Mouse (Mus musculus) embryo, embryonic 10.5 days (tissue): ENCODE data around the gene Lsm3.
A peak's percentile ranks its signal among the peaks of the same experiment; 100 is the strongest.

Experiments used
- DNase-seq: peaks from one replicate; pipeline ENCODE4 v3.0.0-alpha.2; 2015; ENCODE audit warnings: low spot score

Gene Lsm3

DNA sequence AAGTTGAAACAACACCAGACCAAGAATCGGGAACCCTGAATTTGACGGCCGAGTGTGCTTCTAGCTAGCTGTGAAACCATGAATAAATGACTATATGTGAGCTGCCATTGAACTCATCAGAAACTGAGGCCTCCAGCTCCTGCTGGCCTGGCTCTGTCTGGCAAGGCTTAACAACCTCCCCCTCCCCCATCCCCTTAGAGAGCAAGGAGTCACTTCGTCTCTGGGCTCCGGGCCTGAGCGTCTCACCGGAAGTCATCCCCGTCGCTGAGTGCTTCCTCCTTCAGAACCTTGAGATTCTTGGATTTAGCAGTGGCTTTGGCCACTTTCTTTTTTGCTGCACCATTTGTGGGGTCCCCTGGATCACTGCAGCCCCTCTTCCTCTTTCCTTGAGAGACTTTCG, 5.5 kb upstream of the Lsm3 start:
- DNase-seq: no peak

DNA sequence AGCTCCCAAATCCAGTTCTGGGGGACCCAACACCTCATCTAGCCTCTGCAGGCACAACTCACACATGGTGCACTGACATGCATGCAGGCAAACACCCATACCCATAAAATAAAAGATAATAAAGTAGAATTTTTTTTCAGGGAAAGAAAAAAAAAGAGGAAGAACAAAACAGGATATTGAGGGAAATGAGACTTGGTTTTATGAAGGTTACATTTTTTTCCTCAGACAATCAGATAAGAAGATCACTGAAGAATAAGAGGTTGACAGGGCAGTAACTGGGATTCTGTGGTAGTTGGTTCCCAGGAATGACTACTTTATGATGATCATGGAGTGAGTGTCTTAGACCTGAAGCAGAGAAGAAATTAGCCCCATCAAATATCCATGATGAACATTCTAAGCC, 1.6 kb upstream of the Lsm3 start:
- DNase-seq: no peak

DNA sequence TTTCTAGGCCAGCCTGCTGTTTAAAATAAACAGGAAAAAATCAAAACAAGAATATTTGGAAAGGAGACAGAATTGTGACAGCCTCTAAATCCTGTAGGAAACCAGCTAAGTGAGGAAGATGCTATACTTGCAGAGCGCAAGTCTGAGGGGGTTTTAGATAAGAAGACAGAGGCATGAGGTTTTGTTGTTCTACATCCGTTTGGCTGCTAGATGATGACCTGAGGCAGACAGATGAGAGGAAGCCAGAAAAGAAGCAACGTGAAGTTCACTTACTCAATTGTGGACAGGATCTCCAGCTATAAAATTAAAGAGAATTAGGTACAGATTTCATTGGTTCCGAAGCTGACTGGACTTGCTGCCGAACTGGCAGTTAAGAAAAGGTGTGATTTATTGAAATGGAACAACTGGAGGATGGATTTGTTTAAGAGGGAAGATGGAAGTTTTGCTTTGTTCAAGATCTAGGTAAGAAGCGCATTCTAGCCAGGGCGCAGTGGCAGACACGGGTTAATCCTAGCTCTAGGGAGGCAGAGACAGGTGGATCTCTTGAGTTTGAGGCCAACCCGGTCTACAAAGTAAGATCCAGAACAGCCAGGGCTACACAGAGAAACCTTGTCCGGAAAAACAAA, 878 bp upstream of the Lsm3 start:
- no peak for DNase-seq

DNA sequence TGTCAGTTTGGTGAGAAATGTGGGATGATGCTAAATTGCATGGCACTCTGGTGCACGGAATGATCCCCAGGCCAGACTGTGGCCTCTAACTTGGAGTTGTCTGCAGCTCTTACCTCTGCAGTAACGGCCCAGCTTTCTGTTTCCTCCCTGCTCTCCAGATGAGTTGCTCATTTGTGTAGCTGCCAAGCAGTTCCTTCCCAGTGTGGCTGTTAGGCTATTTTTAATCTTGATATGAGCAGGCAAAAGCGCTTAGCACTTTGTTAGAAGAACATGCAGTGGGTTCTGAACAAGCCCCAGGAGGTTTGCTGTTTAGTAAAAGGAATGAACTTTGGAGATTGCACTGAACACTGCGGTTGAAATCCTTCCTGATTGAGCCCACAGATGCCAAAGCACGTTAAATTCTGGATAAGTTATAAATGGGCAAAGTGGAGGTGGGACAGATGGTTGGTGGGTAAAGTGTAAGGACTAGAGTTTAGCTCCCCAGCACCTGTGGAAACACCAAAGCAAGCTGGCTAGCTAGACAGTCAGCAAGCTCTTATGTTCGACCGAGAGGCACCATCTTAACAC, 2.8 kb downstream of the Lsm3 start:
- no peak for DNase-seq

DNA sequence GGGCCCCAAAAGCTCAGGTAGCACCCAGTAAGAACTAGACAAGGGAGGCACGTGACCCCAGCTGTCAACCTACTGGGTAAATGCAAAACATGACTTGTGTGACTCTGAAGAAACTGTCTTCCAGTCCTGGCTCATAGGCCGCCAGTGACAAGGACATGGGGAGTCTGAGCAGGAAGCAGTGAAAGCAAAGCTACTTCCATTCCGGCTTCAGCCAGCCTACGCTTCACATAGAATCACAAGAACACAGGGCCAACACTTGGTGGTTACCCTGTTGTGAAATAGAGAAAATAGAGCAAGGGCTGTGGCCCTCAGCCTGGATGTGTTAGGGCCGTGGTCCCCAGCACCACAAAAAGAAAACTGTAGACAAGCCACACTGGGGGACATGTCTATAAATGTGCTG, 7.1 kb downstream of the Lsm3 start:
- no peak for DNase-seq

DNA sequence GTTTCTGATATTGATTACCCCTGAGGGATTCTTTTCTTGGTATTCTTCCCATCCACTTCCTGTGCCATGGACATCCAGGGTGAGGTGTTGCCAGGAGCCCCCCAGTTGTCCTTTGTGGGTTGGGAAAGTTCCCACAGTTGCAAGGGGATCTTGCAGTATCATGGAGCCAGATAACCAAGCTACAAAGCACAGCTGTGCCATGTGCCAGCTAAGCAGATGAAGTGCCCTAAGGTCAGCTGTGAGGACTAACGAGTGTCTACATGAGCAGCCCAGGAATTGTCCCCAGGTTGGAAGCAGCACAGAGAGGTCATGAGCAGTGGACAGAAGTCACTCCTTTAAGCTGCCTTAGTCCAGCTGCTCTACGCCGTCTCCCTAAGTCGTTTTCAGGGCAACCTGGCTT, 9.8 kb downstream of the Lsm3 start:
- no peak for DNase-seq

DNA sequence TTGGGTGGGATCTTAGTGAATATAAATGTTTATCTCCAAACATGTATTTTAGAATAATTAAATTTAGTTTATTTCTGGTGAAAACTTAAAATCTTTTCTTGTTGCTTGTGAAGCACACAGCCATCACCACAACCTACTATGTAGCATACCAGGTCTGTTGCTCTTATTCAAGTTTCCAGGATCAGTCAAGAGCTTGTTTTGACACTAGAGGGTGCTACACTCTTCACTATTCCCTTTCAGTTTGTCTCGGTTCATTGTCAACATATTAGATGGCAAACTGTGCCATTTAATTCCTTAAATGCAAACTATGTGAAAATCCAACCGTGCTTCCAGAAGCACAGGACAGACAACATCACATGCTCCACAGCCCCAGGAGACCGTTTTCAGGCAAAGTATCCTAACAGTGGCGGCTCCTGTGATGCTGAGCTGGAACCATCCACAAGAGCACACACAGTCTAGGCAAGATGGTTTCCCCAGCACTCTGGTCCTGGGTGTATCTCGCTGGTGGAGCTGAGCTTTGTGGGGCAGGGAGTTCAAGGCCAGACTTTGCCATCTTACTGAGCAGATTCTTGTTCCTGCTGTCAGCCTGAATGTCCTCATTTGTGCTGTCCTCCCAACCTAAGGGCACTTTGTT, 11.6 kb downstream of the Lsm3 start:
- DNase-seq: peak; percentile 73

DNA sequence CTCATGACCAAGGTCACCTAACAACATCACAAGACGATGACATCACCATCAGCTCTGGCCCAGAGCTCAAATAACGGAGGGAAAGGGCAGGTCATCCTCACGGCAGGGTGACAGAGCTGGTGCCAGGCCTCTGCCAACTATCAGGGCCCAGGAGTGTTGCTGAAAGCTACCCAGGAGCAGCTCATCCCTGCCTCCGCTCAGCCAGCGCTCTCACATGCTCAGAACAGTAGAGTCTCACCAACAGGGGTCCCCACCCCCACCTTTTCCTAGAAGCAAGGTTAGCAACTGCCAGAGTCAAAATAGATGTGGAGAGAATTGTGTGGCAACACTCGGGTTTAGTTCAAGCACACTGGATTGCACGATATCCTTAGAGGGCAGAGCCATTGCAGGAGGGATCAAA, 12.5 kb downstream of the Lsm3 start:
- DNase-seq: no peak

DNA sequence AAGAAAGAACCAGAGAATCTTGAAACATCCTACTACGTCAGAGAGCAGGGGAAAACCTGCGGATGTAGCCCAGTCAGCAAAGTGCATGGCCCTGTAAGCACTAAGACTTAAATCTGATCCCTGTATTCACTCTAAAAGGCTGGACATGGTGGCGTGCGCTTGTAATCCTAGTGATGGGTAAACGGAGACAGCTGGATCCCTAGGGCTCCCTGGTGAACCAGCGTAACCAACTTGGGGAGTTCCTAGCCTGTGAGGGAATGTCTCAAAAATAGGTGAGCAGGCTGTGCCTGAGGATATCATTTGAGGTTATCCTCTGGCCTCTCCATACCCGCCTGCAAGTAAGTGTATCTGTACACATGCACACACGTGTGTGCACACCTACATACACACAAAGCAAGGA, 14.9 kb downstream of the Lsm3 start:
- DNase-seq: no peak

DNA sequence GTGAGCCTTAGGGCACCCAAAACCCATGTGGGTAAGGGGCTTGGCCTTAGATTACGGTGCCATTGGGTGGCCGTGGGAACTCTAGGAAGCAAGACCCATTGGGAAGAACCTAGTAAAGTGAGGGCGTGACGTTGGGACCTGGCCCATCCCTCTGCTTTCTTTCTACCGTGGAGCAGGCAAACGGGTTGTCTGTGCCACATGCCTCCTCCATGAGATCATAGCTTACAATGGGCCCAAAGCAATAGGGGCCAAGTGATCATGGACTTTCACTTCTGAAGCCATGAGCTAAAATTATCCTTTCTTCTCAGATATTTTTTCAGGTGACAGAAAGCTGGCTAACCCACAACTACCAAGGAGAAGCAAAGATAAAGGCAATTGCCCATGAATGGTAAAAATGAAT, 15.5 kb downstream of the Lsm3 start:
- no peak for DNase-seq

DNA sequence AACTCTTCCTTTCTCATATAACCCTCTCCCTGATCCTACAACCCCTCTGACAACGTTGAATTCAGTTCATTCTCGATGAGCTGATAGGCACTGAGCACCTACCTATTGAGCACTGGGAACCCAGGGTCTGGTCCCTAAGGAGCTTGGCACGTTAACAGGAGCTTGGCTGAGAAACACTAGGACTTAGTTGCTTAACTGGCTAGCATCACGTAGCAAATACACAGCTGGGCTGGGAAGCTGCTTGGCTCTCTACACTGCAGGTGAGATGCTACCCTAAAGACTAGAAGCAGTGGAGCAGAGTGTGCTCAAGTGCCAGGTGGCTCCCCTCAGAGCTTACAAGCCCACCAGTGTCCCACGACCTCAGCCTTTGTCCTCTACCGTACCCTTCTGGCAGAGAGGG, 16.9 kb downstream of the Lsm3 start:
- no peak for DNase-seq

DNA sequence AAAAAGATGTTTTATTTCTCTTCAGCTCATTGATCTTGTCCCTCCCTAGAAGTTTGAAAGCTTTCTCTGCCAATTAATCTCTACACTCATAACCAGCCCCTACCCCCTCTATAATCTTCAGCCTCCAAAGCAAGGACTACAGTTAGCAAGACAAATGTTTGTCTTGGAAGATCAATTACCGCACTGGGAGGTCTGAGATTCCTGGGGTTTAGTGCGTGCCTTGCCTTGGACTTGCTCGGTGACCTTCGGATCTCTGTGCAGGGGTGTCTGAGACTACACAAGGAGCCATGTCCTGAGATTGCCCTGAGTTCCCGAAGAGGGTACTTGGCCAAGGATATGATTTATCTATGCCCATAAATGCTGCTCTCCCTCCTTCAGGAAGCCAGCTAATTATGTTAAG, 17.6 kb downstream of the Lsm3 start:
- no peak for DNase-seq

DNA sequence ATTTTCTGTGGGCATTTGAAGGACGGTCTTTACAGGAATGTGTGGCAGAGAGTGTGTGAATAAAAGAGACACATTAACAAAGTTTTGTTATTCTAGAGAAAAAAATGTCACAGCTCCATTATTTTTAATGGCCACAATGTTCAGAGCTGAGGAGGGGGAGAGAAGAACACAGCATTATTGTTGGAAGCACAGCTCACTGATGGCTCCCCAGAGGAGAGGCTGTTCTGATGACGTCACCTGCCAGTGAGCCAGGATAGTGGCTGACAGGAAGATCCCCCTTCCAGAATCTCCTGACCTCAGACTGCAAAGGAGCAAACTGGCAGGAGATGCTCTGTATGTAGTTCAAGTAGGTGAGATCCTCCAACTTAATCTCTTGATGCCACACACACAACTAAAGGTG, 18.0 kb downstream of the Lsm3 start:
- DNase-seq: no peak

DNA sequence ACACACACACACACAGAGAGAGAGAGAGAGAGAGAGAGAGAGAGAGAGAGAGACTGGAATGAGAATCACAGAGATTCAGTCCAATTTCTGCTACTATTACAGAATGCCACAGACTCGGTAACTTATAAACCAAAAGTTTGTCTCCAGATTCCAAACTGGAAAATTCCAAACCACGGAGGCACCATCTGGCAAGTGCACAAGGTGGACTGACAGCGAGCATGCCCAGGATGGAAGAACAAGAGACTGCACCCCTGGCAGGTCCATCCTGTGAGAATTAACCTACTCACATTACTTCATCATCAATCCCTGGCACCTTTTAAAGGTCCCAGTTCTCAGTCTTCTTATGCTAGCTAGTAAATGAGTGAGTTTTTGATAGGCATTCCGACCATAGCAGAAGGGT, 18.5 kb downstream of the Lsm3 start:
- no peak for DNase-seq

DNA sequence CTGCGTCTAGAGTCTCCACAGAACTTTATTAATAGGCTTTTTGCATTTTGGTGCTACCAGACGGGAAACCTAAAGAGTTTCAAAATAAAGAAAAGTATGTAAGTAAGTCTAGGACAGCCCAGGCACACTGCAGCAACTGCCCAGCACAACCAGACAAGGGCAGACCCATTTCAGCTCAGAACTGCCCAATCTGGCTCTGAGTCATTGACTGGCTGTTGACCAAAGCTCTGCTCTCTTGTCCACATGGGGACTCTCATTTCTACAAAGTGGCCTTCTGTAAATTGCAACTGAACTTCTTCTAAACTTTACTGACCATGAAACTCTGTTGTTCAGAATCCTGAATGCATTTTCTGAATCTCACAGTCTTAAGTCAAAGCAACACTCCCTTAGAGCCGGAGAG, 19.5 kb downstream of the Lsm3 start:
- no peak for DNase-seq

DNA sequence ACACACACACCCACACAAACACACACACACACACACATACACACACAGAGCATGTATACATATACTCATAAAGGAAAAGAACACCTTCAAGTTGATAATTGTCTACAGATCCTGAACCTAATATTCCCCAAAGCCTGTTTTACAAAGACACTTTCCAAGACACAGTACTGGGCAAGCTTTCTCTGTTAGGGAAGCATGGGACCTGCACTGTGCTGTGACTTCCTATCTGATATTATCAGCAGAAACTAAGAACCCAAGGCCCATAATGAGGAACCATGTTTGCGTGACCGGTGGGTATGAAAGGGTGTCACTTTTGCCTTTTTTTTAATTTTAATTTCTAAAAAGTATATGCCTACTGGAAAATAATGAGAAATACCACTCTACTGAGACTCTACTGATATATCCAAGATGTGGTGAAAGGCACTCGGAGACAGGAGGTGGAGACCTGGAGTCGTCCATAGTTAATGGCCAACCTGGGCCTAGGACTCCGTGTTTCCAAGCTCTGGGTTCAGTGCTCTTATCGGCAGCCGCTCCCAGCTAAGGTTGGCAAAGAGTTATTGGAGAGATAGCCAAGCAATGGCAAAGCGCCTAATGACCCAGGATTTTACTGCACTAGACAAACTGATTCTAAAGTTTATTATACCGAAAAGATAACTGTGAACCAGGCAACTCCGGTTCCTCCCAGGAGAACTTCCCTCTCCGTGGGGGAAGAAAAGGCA, 20.5 kb downstream of the Lsm3 start:
- no peak for DNase-seq

DNA sequence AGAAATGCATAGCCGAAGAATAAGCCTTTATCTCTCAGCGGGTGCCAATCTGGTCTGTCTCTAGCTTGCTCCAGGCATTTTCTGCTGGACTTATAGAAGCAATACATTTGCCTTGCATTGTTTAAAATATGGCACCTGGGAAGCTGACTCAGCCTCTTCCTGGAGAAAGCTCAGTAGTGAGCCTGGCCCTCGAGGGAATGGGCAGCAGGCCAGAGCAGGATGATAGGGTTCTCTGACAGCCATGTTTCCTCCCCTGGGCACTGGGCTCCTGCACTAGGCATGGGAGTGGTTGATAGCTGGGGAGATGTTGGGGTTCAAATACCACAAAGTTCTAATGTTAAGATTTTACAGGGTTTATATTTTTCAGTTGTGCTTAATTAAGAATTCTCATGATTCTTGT, 25.5 kb downstream of the Lsm3 start:
- no peak for DNase-seq

DNA sequence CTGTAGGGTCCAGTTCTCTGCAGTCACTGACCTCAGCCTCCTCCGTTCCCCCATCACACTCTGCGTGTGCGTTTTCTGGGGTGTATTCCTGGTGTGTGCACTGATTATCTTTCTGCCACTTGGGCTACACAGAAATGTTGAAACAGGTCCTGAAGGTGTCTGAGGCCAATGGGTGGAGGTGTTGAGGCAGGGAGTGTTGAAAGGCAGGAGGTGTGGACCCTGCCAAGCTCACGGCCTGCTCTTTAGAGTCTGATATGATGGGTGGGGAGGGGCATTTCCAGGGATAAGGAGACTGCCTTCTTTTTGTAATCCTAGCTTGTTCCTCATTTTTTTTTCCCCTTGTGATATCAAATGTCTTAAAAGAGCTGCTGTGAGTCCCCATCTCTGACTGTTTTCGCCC, 27.3 kb downstream of the Lsm3 start:
- no peak for DNase-seq

DNA sequence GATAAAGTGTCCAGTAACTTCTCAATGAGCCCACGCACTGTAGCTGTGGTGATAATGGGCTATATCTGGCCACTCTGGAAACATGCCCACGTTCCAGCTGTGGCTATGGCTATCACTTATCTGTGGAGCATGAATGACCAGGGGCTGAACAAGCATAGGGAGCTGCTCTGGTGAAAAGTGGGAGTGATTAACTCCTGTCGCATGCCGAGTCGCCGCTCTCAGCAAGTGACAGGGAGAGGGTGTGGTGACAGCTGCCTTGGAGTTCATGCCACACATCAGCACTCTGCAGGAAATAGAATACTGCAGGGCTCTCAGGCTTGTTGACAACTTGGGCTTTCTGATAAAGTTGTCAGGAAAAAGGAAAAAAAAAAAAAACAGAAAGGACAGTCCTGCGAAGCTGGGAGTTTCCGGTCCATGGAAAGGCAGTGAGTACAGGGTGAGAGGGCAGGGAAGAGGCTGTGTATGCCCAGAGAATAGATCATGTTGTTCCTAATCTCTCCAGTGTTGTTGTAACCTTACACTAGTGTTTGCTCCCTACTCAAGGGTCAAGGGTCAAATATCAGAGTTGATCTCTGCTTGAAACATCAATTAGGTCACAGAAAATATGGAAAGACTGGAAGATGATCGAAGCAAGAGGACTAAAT, 30.6 kb downstream of the Lsm3 start:
- DNase-seq: no peak

DNA sequence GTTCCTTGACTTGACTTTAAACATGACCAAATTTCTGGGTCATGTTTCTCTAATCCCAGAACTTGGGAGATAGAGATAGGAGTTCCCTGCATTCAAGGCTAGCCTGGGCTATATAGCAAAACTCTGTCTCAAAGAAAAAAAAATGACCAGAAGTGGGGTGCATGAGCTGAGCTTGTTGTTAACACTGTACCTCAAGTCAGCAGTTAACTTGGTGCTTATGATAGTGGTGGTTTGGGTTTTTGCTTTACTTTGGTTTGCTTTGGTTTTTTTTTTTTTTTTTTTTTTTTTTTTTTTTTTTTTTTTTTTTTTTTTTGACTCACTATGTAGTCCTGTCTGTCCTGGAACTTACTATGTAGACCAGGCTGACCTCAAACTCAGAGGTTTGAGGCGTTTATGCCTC, 31.6 kb downstream of the Lsm3 start:
- DNase-seq: no peak

DNA sequence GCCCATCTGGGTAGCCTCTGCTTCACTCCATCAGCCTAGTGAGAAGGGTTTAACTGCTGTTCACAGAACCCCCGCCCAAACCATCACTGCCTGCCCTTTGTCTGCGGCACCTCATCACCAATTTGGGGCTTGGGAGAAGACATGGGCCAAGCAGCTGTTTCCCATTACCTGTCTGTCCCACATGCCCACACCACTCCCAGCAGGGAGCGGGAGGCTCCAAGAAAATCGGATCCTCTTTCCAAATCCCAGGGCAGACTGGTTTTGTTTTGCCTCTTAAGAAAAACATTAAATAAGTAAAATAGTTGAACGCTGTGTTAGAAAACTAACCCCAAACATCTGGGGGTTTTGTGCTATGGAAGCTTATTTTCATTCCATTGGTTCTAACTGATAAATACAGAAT, 33.9 kb downstream of the Lsm3 start:
- DNase-seq: peak; percentile 67

DNA sequence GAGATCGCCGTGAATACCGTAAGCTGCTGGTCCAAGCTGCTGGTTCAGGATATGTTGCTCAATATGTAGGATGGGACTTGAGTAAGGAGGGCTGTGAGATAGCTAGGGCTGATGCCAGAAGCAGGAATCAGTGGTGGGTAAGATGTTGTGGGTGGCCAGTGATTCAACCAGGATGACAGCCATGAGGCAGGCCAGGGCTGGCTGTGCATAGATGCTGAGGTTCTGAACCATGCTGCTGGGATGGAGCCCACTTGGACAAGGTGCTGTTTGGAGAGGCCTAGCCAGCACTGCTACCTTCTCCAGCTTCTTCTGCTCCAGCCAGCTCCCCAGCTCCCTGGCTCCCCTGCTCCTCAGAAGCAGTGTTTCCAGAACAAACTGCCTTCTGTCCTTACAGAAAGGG, 35.9 kb downstream of the Lsm3 start:
- no peak for DNase-seq

DNA sequence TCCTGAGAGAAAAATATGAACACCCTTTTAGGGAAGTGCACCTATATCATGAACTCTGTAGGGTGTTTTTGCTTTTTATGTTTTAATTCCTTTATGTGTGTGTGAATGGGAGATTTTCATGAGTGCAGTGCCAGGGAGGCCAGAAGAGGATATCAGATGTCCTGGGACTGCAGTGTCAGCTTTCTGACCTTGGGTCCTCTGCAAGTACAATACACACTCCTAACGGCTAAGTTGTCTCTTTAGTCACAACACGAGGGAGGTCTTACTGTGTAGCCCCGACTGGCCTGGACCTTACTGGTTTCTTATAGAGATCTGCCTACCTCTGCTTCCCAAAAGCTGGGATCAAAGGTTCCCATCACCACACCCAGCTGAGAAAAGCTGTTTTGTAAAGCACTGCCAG, 37.0 kb downstream of the Lsm3 start:
- no peak for DNase-seq
